Mouse (Mus musculus) spleen, adult 2 months (tissue): ENCODE measurements at regions not wholly inside any gene's neighbourhood (a gene's known extent, or its start where the extent isn't known, plus 50 kb on each side); places are given as distances from the start of the nearest gene placed in this dataset.

Experiments
- CTCF ChIP-seq: fragments of 200-500 bp; IDR thresholded peaks from 2 replicates; pipeline ENCODE4 v1.5.1; 2011; ENCODE audit warnings: mild to moderate bottlenecking, inconsistent platforms; ENCODE audit not compliant: insufficient read depth, insufficient read length, insufficient replicate concordance; ENCODE audit errors: extremely low read depth
- POLR2A ChIP-seq: fragments of 200-500 bp; IDR thresholded peaks from 2 replicates; pipeline ENCODE4 v1.6.1; 2011; ENCODE audit warnings: low read depth, low read length, inconsistent platforms

- TF ChIP-seq CTCF (peak; percentile 33; the same call in 1 of the 2 replicates), POLR2A (no peak)
These were observed 1638.2 kb downstream of the A830018L16Rik start for GRCm38 (mm10) chr1:13052067-13052460.
